Mouse (Mus musculus) kidney, postnatal 0 days (tissue): Measurements from ENCODE around the gene E130311K13Rik. TPM values are rescaled to one million over a fixed set of nuclear protein-coding genes. Genes with fewer than 3 reads are reported as not detected.

Experiments
- ATAC-seq: fragments of 200-750 bp; cut with Nextera tagmentation; replicated peaks from 2 replicates; pipeline ENCODE4 v1.8.0; 2017; ENCODE audit warnings: low read depth, moderate number of reproducible peaks, moderate TSS enrichment, moderate library complexity; ENCODE audit not compliant: low FRiP score
- DNase-seq: peaks from one replicate; pipeline ENCODE4 v3.0.0-alpha.2; 2016; ENCODE audit warnings: low spot score
- H3K27ac ChIP-seq: fragments of 300-500 bp; sonication (generic); 2 replicates; pipeline ENCODE4 v1.5.1; 2014; ENCODE audit warnings: mild to moderate bottlenecking
- H3K27me3 ChIP-seq: fragments of 300-500 bp; sonication (generic); 2 replicates; pipeline ENCODE4 v1.6.1; 2014; ENCODE audit warnings: low read length, mixed read lengths; ENCODE audit not compliant: insufficient read depth
- H3K36me3 ChIP-seq: fragments of 300-500 bp; sonication (generic); 2 replicates; pipeline ENCODE4 v1.6.1; 2014; ENCODE audit warnings: low read length, mixed read lengths; ENCODE audit not compliant: insufficient read depth
- H3K4me1 ChIP-seq: fragments of 300-500 bp; sonication (generic); replicated peaks from 2 replicates; pipeline ENCODE4 v1.6.1; 2014; ENCODE audit warnings: antibody characterized with exemption, low read length, mixed read lengths; ENCODE audit not compliant: insufficient read depth
- H3K4me2 ChIP-seq: fragments of 300-500 bp; sonication (generic); 2 replicates; pipeline ENCODE4 v1.6.1; 2014; ENCODE audit warnings: mild to moderate bottlenecking, low read length, moderate library complexity, mixed read lengths
- H3K4me3 ChIP-seq: fragments of 300-500 bp; sonication (generic); replicated peaks from 2 replicates; pipeline ENCODE4 v1.5.1; 2014; ENCODE audit warnings: low read depth, low read length
- H3K9ac ChIP-seq: fragments of 300-500 bp; sonication (generic); 2 replicates; pipeline ENCODE4 v1.6.1; 2014; ENCODE audit warnings: low read depth, low read length
- H3K9me3 ChIP-seq: fragments of 300-500 bp; sonication (generic); replicated peaks from 2 replicates; pipeline ENCODE4 v1.6.1; 2016; ENCODE audit warnings: low read length, inconsistent platforms, mixed read lengths
- CTCF ChIP-seq: IDR thresholded peaks from 2 replicates; pipeline ENCODE4 v1.5.1; 2016; ENCODE audit warnings: antibody characterized with exemption, low read depth, mild to moderate bottlenecking, moderate library complexity
- WGBS: fragments of 180-500 bp; shearing (Covaris S2); extraction: QIAGEN DNeasy Blood & Tissue Kit; methylation state at CpG from one replicate; pipeline ENCODE4 v1.1.7; 2014; 5-methylcytosine and 5-hydroxymethylcytosine counted together
- polyA plus RNA-seq: library from polyadenylated mRNA; unstranded; fragments of >200 nt; fragmentation: Nextera tagmentation; extraction: Ambion mirVana; gene quantifications from 2 replicates; pipeline ENCODE4 v1.2.1, GENCODE M21; 2015

E130311K13Rik gene
- polyA plus RNA-seq, 1 experiment from 2014 or later: 4.4 TPM

DNA sequence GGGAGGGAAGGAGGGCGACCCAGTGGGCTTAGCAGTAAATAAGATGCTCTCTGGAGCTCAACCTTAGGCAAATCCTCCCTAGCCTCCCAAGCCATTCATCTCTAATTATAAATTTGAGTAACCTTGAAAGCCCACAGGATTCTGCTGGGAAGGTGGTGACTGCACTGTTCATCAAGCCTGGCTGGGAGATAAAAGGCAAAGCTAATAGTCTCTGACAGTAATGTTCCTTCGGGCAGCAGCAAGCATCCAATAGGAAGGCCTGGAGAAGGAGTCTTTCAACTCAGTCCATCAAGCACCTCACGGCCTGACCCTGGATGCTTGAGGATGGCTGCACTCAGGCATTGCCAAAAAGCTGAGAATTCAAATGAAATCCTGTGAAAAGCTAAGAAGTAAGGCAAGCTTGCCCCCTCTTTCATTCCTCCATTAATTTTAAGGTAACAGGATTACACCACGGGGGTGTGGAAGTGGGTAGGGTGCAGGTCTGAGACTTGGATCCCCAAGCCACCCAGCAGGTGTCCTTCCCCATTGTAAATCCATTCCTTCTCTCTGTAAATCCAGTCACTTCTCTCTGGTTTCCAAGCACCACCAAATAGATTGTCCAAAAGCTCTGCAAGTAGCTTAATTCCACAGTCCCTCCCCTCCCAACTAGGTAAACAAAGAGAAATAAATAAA is 50.1 kb downstream of the E130311K13Rik start:
- Histone ChIP-seq H3K27me3 (no peaks in the 10 kb centered on the region), H3K4me2 (no peak overlapping the region), H3K9me3 (no peaks in the 10 kb centered on the region), H3K36me3 (no peaks in the 10 kb centered on the region), H3K4me1 (no peaks in the 10 kb centered on the region), H3K4me3 (no peak overlapping the region), H3K9ac (no peak overlapping the region), H3K27ac (no peak overlapping the region)
- no peak for TF ChIP-seq CTCF
- 0 out of 2 replicates have a peak, but pooled peaks have one; percentile 54 for ATAC-seq
- peak; percentile 40 for DNase-seq
- 30% methylated on average over 4 of the region's 4 CpGs for WGBS

DNA sequence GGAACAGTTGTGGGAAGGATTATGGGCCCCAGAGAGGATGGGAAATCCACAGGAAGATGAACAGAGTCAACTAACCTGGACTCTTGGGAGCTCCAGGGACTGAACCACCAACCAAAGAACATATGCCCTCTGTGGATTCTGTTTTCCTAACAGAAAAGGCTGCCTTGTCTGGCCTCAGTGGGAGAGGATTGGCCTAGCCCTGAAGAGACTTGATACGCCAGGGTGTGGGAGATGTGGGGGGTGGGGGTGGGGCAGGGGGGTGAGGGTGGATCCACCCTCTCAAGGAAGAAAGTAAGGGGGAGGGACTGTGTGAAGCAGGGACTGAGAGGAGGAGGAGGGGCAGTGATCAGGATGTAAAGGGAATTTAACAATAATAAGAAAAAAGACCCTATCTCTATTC is 56.5 kb downstream of the E130311K13Rik start:
- no peak for ATAC-seq
- H3K27me3 ChIP-seq: no peaks in the 10 kb centered on the region
- H3K36me3 ChIP-seq: no peaks in the 10 kb centered on the region
- H3K9me3 ChIP-seq: no peaks in the 10 kb centered on the region
- no peak overlapping the region for H3K9ac ChIP-seq
- H3K4me2 ChIP-seq: no peak overlapping the region
- no peak overlapping the region for H3K4me3 ChIP-seq
- no peak for DNase-seq
- H3K4me1 ChIP-seq: no peaks in the 10 kb centered on the region
- WGBS: 50% methylated on average over 1 of the region's 1 CpGs
- no peak overlapping the region for H3K27ac ChIP-seq
- no peak for TF ChIP-seq CTCF

DNA sequence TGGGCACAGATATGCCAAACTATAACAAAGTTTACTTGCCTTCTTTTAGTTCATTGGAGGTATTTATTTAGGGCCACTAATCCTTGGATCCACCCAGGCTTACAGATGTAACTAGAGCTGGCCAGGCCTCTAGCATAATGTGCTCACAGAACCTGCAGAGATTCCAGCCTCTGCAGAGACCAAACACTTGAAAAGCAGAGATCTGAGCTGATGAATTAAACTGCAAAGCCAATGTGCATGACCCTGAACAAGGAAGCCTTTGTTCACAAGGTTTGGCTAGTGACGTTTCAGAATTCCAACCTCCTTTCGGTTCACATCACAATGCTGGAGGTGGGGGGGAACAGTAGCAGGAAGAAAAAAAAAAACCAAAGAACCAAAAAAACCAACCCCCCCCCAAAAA is 58.0 kb downstream of the E130311K13Rik start:
- Histone ChIP-seq H3K27ac (no peak overlapping the region), H3K4me2 (no peak overlapping the region), H3K9me3 (no peaks in the 10 kb centered on the region), H3K4me3 (no peak overlapping the region), H3K36me3 (no peaks in the 10 kb centered on the region), H3K4me1 (no peaks in the 10 kb centered on the region), H3K9ac (no peak overlapping the region), H3K27me3 (no peaks in the 10 kb centered on the region)
- peak; percentile 21 for DNase-seq
- no peak for TF ChIP-seq CTCF
- 23% methylated on average over 2 of the region's 2 CpGs for WGBS
- peak; percentile 25 for ATAC-seq

DNA sequence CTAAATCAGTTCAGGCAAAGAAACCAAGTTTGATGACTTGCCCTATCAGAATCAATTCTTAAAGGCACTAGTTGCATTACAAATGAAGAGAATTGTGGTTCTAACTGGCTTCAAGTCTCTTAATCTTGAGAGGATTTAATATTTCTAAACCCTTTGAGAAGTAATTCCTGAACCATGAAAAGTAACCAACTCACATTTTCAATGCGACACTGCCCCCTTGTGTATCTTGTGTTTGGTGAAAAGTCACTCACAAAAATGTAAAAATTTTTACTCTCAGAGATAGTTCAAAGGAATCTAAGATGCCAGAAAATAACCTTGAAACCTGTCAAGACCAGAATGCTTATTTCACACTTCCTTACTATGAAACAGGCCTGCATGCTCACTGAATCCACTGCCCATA is 61.0 kb downstream of the E130311K13Rik start:
- Histone ChIP-seq H3K9me3 (no peaks in the 10 kb centered on the region), H3K36me3 (no peaks in the 10 kb centered on the region), H3K9ac (no peak overlapping the region), H3K27ac (no peak overlapping the region), H3K4me1 (no peaks in the 10 kb centered on the region), H3K4me2 (no peak overlapping the region), H3K4me3 (no peak overlapping the region), H3K27me3 (no peaks in the 10 kb centered on the region)
- peak; percentile 78 for DNase-seq
- TF ChIP-seq CTCF: peak; percentile 78
- 43% methylated on average over 1 of the region's 1 CpGs for WGBS
- ATAC-seq: no peak

DNA sequence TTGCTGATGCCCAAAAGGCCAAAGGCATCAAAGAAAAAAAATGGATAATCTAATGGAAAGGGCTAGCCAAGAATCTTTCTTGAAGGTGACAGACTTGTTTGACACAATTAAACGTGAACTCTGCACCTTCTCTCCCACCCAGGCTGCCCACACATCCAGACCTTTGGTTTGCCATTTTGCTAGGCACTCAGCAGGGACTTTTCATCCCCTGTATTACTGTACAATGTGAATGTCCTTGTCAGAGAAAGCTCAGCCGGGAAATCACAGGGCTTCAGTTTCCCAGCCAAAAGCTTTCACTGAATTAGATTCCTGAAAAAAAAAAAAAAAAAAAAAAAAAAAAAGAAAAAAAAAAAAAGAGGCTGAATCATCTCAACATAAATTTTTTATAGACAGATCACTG is 64.2 kb downstream of the E130311K13Rik start:
- TF ChIP-seq CTCF: no peak
- Histone ChIP-seq H3K4me3 (no peak overlapping the region), H3K9me3 (no peaks in the 10 kb centered on the region), H3K27ac (no peak overlapping the region), H3K4me1 (no peaks in the 10 kb centered on the region), H3K36me3 (no peaks in the 10 kb centered on the region), H3K4me2 (no peak overlapping the region), H3K9ac (no peak overlapping the region), H3K27me3 (no peaks in the 10 kb centered on the region)
- ATAC-seq (no peak), DNase-seq (no peak)
- WGBS: 67% methylated on average over 2 of the region's 2 CpGs

Other genes starting within 250 kb of the E130311K13Rik start
- 5.3 and 6.2 TPM in 2 replicates for gene Plch1, start 30.0 kb downstream of the E130311K13Rik start, polyA plus RNA-seq
- gene Slc33a1, start 35.3 kb upstream of the E130311K13Rik start, polyA plus RNA-seq: 45.2 and 46.8 TPM in 2 replicates
- gene Gmps, start 46.6 kb upstream of the E130311K13Rik start, polyA plus RNA-seq: 31.4 and 36.4 TPM in 2 replicates
- gene Vmn2r1, start 152.1 kb upstream of the E130311K13Rik start, polyA plus RNA-seq: 0.05 and 0.09 TPM in 2 replicates
- gene Vmn2r2, start 212.5 kb upstream of the E130311K13Rik start, polyA plus RNA-seq: not detected in 2 replicates